Mouse (Mus musculus) kidney, embryonic 16.5 days (tissue): ENCODE measurements around the gene Gadd45a. TPM values are rescaled to one million over a fixed set of nuclear protein-coding genes. Genes with fewer than 3 reads are reported as not detected.
"Not testable (repeated sequence)": the region's sequence is repeated elsewhere in the genome, so short reads cannot be mapped to it uniquely, and the experiment has no call there.

Source experiments
- ATAC-seq: fragments of 200-750 bp; cut with Nextera tagmentation; 2 replicates; pipeline ENCODE4 v1.8.0; 2017; ENCODE audit warnings: moderate TSS enrichment; ENCODE audit not compliant: low FRiP score, low TSS enrichment
- H3K27ac ChIP-seq: fragments of 300-500 bp; sonication (generic); 2 replicates; pipeline ENCODE4 v1.5.1; 2014; ENCODE audit warnings: low read length
- H3K27me3 ChIP-seq: fragments of 300-500 bp; sonication (generic); 2 replicates; pipeline ENCODE4 v1.6.1; 2014; ENCODE audit warnings: low read length, control low read depth, mixed read lengths; ENCODE audit not compliant: insufficient read depth
- H3K36me3 ChIP-seq: fragments of 300-500 bp; sonication (generic); 2 replicates; pipeline ENCODE4 v1.6.1; 2014; ENCODE audit warnings: low read length, control low read depth, mixed read lengths; ENCODE audit not compliant: insufficient read depth
- H3K4me1 ChIP-seq: fragments of 300-500 bp; sonication (generic); 2 replicates; pipeline ENCODE4 v1.6.1; 2014; ENCODE audit warnings: low read length, control low read depth, mixed read lengths; ENCODE audit not compliant: insufficient read depth
- H3K4me2 ChIP-seq: fragments of 300-500 bp; sonication (generic); replicated peaks from 2 replicates; pipeline ENCODE4 v1.6.1; 2014; ENCODE audit warnings: low read depth, low read length
- H3K4me3 ChIP-seq: fragments of 300-500 bp; sonication (generic); 2 replicates; pipeline ENCODE4 v1.5.1; 2014; ENCODE audit warnings: mild to moderate bottlenecking, low read length
- H3K9ac ChIP-seq: fragments of 300-500 bp; sonication (generic); replicated peaks from 2 replicates; pipeline ENCODE4 v1.6.1; 2014; ENCODE audit warnings: low read length
- H3K9me3 ChIP-seq: fragments of 300-500 bp; sonication (generic); 2 replicates; pipeline ENCODE4 v1.6.1; 2016; ENCODE audit warnings: low read length, control low read depth
- WGBS: fragments of 180-500 bp; shearing (Covaris S2); extraction: QIAGEN DNeasy Blood & Tissue Kit; methylation state at CpG from one replicate; pipeline ENCODE4 v1.1.7; 2014; 5-methylcytosine and 5-hydroxymethylcytosine counted together
- polyA plus RNA-seq: library from polyadenylated mRNA; unstranded; fragments of >200 nt; fragmentation: Nextera tagmentation; extraction: Ambion mirVana; gene quantifications from 2 replicates; pipeline ENCODE4 v1.2.1, GENCODE M21; 2015

Gadd45a gene
- polyA plus RNA-seq, 1 experiment from 2014 or later = 39.4 TPM

- no peak overlapping the region for H3K4me2 ChIP-seq
- no peak for ATAC-seq
- no peak overlapping the region for H3K4me3 ChIP-seq
- H3K27me3 ChIP-seq = no peaks in the 10 kb centered on the region
- no peak overlapping the region for H3K9ac ChIP-seq
- H3K36me3 ChIP-seq = no peaks in the 10 kb centered on the region
- WGBS = 68% methylated on average over 3 of the region's 3 CpGs
- H3K4me1 ChIP-seq = peaks cover 5% of the 10 kb centered on the region; the same call in 1 of the 2 replicates
- no peaks in the 10 kb centered on the region for H3K9me3 ChIP-seq
- no peak overlapping the region for H3K27ac ChIP-seq
These were observed 10.6 kb downstream of the Gadd45a start for GRCm38 (mm10) chr6:67026661-67027060.

DNA sequence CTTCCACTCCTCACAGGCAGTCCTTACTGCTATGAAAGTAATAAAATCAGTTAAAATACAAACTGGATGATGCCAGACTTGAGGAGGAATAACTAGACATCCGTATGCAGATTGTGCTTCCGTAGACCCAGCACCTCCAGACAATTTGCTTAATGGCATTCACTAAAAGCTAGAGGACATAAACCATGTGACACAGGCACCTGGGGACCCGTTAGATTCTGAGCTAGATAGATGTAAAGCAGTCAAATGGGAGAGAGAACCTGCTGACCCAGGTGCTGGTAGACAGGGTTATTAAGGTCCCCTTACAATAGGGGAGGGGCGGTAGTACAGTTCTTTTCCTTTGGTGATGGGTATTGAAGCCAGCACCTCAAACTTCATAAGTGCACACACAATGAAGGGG is 13.5 kb downstream of the Gadd45a start:
- no peaks in the 10 kb centered on the region for H3K4me1 ChIP-seq
- ATAC-seq = no peak
- H3K27me3 ChIP-seq = no peaks in the 10 kb centered on the region
- H3K4me3 ChIP-seq = no peak overlapping the region
- H3K4me2 ChIP-seq = no peak overlapping the region
- no peaks in the 10 kb centered on the region for H3K36me3 ChIP-seq
- 69% methylated on average over 4 of the region's 4 CpGs for WGBS
- H3K9me3 ChIP-seq = no peaks in the 10 kb centered on the region
- no peak overlapping the region for H3K27ac ChIP-seq
- H3K9ac ChIP-seq = no peak overlapping the region

DNA sequence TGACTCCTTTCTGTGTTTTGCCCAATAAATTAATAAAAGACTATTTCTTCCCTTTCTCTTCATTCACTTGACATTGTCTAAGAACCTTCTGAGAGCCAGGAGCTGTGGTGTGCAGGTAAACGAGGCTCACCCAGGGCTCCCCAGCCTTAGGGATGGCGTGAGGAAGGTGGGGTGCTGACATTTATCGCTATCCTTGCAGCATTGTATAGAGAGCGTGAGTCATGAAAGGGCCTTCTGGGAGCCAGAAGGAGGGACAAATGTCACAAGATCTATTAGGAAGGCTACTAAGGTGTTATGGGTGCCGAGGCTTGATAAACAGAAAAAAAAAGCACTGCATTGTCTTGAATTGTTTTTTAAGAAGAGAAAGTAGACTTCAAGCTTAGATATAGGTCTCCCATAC is 15.9 kb downstream of the Gadd45a start:
- Histone ChIP-seq H3K27me3 (no peaks in the 10 kb centered on the region), H3K27ac (no peak overlapping the region), H3K9ac (no peak overlapping the region), H3K36me3 (peaks cover 12% of the 10 kb centered on the region), H3K4me2 (no peak overlapping the region), H3K9me3 (no peaks in the 10 kb centered on the region), H3K4me3 (no peak overlapping the region), H3K4me1 (0 out of 2 replicates have a peak, but pooled peaks cover 5% of the 10 kb centered on the region)
- WGBS = 86% methylated on average over 5 of the region's 5 CpGs
- no peak for ATAC-seq

DNA sequence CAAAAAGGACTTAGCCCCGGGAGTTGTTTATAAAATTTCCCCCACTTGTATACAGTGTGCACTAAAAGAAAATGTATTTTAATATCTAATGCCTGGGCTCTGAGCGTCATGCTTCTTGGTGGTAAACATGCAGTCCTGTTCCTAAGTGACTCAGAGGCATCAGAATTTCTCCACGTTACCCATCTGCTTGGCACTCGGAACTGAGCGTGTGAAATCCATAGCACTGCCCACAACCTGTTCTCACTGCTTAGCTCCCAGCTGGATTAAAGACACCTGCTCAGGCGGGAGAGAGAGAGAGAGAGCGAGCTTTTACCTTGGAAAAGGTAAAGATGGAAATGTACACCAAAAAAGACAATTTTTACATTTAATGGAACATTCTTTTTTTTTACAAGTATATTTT is 18.3 kb downstream of the Gadd45a start:
- not testable (repeated sequence) for H3K9me3 ChIP-seq, H3K4me2 ChIP-seq, H3K27me3 ChIP-seq, H3K27ac ChIP-seq, H3K4me3 ChIP-seq, ATAC-seq, H3K9ac ChIP-seq
- Histone ChIP-seq H3K4me1 (peaks cover 18% of the 10 kb centered on the region), H3K36me3 (peaks cover 12% of the 10 kb centered on the region)
- WGBS = 92% methylated on average over 7 of the region's 7 CpGs

DNA sequence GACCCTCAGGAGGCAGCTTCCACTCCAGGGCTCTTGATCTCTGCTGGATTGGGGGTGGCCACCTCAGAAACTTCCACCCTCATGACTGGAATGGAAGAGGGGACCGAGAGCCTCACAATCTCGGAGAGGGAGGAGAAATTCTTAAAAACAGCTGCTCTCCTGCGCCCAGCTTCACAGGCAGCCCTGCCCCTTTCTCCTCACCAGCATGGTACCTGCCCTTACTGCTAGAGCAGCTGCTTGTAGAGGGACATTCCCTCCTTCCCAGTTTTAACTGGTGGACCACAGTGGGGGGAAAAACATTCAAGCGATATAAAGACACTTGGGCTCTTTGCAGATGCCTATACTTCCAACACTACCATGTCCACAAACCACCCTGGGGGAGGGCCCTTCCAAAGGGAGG is 18.9 kb downstream of the Gadd45a start:
- H3K4me2 ChIP-seq = no peak overlapping the region
- no peaks in the 10 kb centered on the region for H3K9me3 ChIP-seq
- no peak overlapping the region for H3K9ac ChIP-seq
- no peaks in the 10 kb centered on the region for H3K27me3 ChIP-seq
- H3K27ac ChIP-seq = no peak overlapping the region
- peaks cover 24% of the 10 kb centered on the region for H3K4me1 ChIP-seq
- no peak overlapping the region for H3K4me3 ChIP-seq
- ATAC-seq = no peak
- 78% methylated on average over 4 of the region's 4 CpGs for WGBS
- H3K36me3 ChIP-seq = peaks cover 12% of the 10 kb centered on the region

GRCm38 (mm10) chr6:67016520-67017111 is 20.6 kb downstream of the Gadd45a start:
- Histone ChIP-seq H3K27ac (no peak overlapping the region), H3K9me3 (no peaks in the 10 kb centered on the region)

DNA sequence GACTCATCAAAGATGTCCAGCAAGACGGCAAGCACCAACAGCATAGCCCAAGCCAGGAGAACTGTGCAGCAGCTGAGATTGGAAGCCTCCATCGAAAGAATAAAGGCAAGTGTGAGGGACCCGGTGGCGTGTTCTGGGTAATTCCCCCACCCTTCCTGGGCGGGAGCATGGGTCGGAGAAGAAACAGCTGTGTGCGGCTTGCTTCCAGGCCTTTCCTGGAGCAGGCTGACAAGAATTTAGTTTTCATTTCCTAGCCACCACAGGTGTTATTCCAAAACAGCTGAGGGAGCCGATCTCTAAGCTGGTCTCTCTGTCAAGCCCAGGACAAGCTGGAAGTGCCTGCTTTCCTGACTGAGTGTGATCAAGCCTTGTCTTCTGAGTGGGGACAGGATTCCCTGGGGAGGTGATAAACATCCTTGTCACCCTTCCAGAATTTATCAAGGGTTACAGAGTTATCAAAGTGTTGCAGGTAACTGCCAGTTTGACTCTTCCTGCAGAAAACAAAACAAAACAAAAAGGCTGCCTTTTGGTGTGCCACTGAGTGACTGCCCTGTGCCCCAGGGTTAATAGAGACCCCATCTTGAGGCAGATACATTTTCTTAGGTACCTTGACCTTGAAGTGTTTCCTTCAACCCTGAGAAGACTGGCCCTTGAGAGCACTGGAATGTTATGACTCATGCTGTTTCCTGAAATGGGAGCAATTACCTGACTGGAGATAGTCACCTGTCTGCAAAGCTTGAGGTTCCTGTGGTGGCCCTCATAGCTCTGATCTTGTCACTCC is 21.3 kb downstream of the Gadd45a start:
- Histone ChIP-seq H3K9me3 (no peaks in the 10 kb centered on the region), H3K36me3 (peaks cover 12% of the 10 kb centered on the region), H3K4me3 (no peak overlapping the region), H3K27me3 (no peaks in the 10 kb centered on the region), H3K4me2 (no peak overlapping the region), H3K9ac (no peak overlapping the region), H3K4me1 (peaks cover 27% of the 10 kb centered on the region), H3K27ac (no peak overlapping the region)
- ATAC-seq = no peak
- WGBS = 44% methylated on average over 8 of the region's 8 CpGs

More at GRCm38 (mm10) chr6:67016520-67017111, 20.6 kb downstream of the Gadd45a start:
- H3K4me3 ChIP-seq = no peak overlapping the region
- H3K36me3 ChIP-seq = peaks cover 12% of the 10 kb centered on the region
- 53% methylated on average over 7 of the region's 7 CpGs for WGBS
- no peak for ATAC-seq
- no peak overlapping the region for H3K9ac ChIP-seq
- no peak overlapping the region for H3K4me2 ChIP-seq
- H3K27me3 ChIP-seq = no peaks in the 10 kb centered on the region
- peaks cover 27% of the 10 kb centered on the region for H3K4me1 ChIP-seq

DNA sequence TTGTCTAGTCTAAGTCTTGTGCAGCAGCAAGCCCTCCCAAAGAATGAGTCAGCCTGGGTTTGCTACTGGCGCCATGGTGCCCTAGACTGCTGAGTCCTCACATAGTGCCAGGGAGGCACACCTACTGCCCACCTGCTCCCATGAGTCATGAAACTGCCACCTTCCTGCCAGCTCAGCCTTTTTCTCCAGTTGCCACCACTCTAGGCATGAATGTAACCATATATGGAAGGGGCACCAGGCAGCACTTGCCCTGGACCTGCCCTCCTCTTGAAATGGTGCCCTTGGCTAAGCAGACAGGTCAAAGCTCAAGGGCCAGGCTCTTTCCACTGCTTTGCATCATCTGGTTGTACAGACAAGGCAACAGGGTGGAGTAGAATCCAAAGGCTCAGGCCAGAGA is 22.6 kb downstream of the Gadd45a start:
- H3K4me1 ChIP-seq = peaks cover 32% of the 10 kb centered on the region

DNA sequence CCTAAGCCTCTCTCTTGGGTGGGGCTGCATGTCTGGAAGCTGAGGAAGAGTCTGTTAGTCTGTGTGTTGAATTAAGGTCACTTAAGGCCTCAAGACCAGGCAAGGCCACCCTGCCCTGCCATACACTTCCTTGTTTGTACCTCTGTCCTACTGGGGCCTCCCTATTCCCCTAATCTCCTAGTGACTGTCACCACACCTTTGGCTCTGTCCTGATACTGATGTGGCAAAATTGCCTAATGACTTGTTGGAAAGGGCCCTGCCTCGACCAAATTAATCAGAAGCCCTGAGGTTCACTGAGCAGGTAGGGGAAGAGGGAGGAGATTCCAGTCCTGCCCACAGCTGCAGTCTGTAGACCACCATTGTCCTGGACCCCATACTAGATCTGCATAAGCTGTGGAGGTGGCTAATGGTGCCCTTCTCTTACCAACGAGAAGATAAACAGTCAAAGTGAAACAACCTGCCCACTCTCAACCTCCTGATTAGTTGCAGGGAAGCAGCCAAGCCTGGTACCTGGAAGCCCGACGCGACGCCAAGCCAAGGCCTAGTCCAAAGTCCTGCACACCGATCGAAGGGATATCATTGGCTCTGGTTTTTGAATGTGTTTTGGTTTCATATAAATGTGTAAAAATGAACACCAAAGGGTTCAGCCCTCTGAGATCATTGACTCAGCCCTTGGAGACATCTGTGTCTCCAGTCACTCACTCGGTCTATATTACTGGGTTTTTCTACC is 23.1 kb downstream of the Gadd45a start:
- peak overlapping the region; percentile 11 for H3K27ac ChIP-seq
- H3K4me1 ChIP-seq = peaks cover 32% of the 10 kb centered on the region
- no peaks in the 10 kb centered on the region for H3K27me3 ChIP-seq
- no peak overlapping the region for H3K9ac ChIP-seq
- 88% methylated on average over 9 of the region's 9 CpGs for WGBS
- no peak overlapping the region for H3K4me3 ChIP-seq
- ATAC-seq = no peak
- H3K4me2 ChIP-seq = no peak overlapping the region
- H3K36me3 ChIP-seq = peaks cover 12% of the 10 kb centered on the region
- H3K9me3 ChIP-seq = no peaks in the 10 kb centered on the region

More for the DNA sequence above, 22.6 kb downstream of the Gadd45a start:
- WGBS = 100% methylated on average over 1 of the region's 1 CpGs
- H3K27ac ChIP-seq = no peak overlapping the region
- peaks cover 12% of the 10 kb centered on the region for H3K36me3 ChIP-seq
- H3K9me3 ChIP-seq = no peaks in the 10 kb centered on the region
- H3K4me3 ChIP-seq = no peak overlapping the region
- no peak overlapping the region for H3K4me2 ChIP-seq
- no peaks in the 10 kb centered on the region for H3K27me3 ChIP-seq
- ATAC-seq = peak; percentile 20; the same call in 1 of the 2 replicates
- no peak overlapping the region for H3K9ac ChIP-seq
